In genomic region chr3:30599711-30600545, GRCm38 (mm10) we compare ENCODE assay signal across 9 mouse cellular contexts. TPM values are rescaled to one million over a fixed set of nuclear protein-coding genes. Genes with fewer than 3 reads are reported as not detected.
DNase-seq lines count a peak whose midpoint lies in the region; ATAC-seq and TF ChIP-seq lines count a peak whose summit lies in the region.
"Had no signal": no experiment of that assay in that cellular context is flagged by ENCODE, and none has a peak within 500 bp of the region (broad histone marks: within the 10 kb centered on the region; RNA-seq: fewer than 3 reads in every experiment).

Gene Actrt3 (minus strand): TSS chr3:30599939.

- no peak for TF ChIP-seq CTCF in stomach, postnatal 0 days (IDR thresholded peaks at IDR 0.05; ENCODE audit: low read depth)

- no peak for TF ChIP-seq EP300 in stomach, postnatal 0 days (optimal IDR thresholded peaks at IDR 0.05)

- H3K4me1 ChIP-seq in brown adipose tissue, adult 24 weeks (ENCODE audit: control insufficient read depth, insufficient read depth, insufficient read length, low read length) = no peaks in the 10 kb centered on the region
- H3K4me1 ChIP-seq in forebrain, embryonic 11.5 days (replicated peaks; ENCODE audit: control insufficient read depth, insufficient read depth, low read length) = peaks cover 7% of the 10 kb centered on the region
- H3K4me1 ChIP-seq in hindbrain, embryonic 13.5 days (replicated peaks) = peaks cover 36% of the 10 kb centered on the region
- peaks cover 10% of the 10 kb centered on the region; the same call in 1 of the 2 replicates for H3K4me1 ChIP-seq in limb, embryonic 11.5 days (ENCODE audit: control insufficient read depth, insufficient read depth, low read length)
- H3K4me1 ChIP-seq in midbrain, embryonic 15.5 days = peaks cover 30% of the 10 kb centered on the region
- H3K4me1 ChIP-seq in stomach, postnatal 0 days (replicated peaks; ENCODE audit: control insufficient read depth, insufficient read depth) = peaks cover 7% of the 10 kb centered on the region; the same call in 1 of the 2 replicates

- peak within 1 kb of the TSS; percentile 59 for H3K9ac ChIP-seq in forebrain, embryonic 11.5 days (ENCODE audit: low read length)
- H3K9ac ChIP-seq in hindbrain, embryonic 13.5 days = peak within 1 kb of the TSS; percentile 75
- peak within 1 kb of the TSS; percentile 49 for H3K9ac ChIP-seq in limb, embryonic 11.5 days (ENCODE audit: low read length)
- H3K9ac ChIP-seq in midbrain, embryonic 15.5 days = peak within 1 kb of the TSS; percentile 62
- H3K9ac ChIP-seq in stomach, postnatal 0 days (ENCODE audit: low read length) = peak within 1 kb of the TSS; percentile 48

- 1% methylated on average over 32 of the region's 32 CpGs for WGBS in forebrain, embryonic 11.5 days
- WGBS in hindbrain, embryonic 13.5 days = 2% methylated on average over 32 of the region's 32 CpGs
- WGBS in limb, embryonic 11.5 days = 2% methylated on average over 32 of the region's 32 CpGs
- 1% methylated on average over 32 of the region's 32 CpGs for WGBS in midbrain, embryonic 15.5 days
- WGBS in stomach, postnatal 0 days = 4% methylated on average over 32 of the region's 32 CpGs

- H3K4me3 ChIP-seq in brown adipose tissue, adult 24 weeks (ENCODE audit: insufficient read depth, low read depth, low read length) = peak within 1 kb of the TSS; percentile 63
- H3K4me3 ChIP-seq in forebrain, embryonic 11.5 days (ENCODE audit: low read depth, low read length) = peak within 1 kb of the TSS; percentile 65
- peak within 1 kb of the TSS; percentile 92 for H3K4me3 ChIP-seq in hindbrain, embryonic 13.5 days
- H3K4me3 ChIP-seq in limb, embryonic 11.5 days (ENCODE audit: low read depth, low read length) = peak within 1 kb of the TSS; percentile 48
- H3K4me3 ChIP-seq in midbrain, embryonic 15.5 days = peak within 1 kb of the TSS; percentile 81
- H3K4me3 ChIP-seq in stomach, postnatal 0 days (ENCODE audit: low read depth, low read length) = peak within 1 kb of the TSS; percentile 88

- no peaks in the 10 kb centered on the region for H3K27me3 ChIP-seq in forebrain, embryonic 11.5 days (ENCODE audit: control insufficient read depth, insufficient read depth, low read length)
- peaks cover 21% of the 10 kb centered on the region for H3K27me3 ChIP-seq in hindbrain, embryonic 13.5 days
- H3K27me3 ChIP-seq in limb, embryonic 11.5 days (ENCODE audit: control insufficient read depth, insufficient read depth, low read length) = 0 out of 2 replicates have a peak, but pooled peaks cover 2% of the 10 kb centered on the region
- H3K27me3 ChIP-seq in midbrain, embryonic 15.5 days (replicated peaks) = no peaks in the 10 kb centered on the region
- H3K27me3 ChIP-seq in stomach, postnatal 0 days (ENCODE audit: control insufficient read depth, insufficient read depth, low read length) = no peaks in the 10 kb centered on the region
- H3K27me3 ChIP-seq: Patski had no signal

- H3K36me3 ChIP-seq in forebrain, embryonic 11.5 days (ENCODE audit: control insufficient read depth, insufficient read depth, low read length) = no peaks in the 10 kb centered on the region; the same call in 1 of the 2 replicates
- peaks cover 9% of the 10 kb centered on the region for H3K36me3 ChIP-seq in hindbrain, embryonic 13.5 days
- H3K36me3 ChIP-seq in limb, embryonic 11.5 days (ENCODE audit: control insufficient read depth, insufficient read depth, low read length) = peaks cover 2% of the 10 kb centered on the region; the same call in 1 of the 2 replicates
- peaks cover 4% of the 10 kb centered on the region for H3K36me3 ChIP-seq in midbrain, embryonic 15.5 days (replicated peaks)
- H3K36me3 ChIP-seq in stomach, postnatal 0 days (ENCODE audit: control insufficient read depth, insufficient read depth, low read length) = no peaks in the 10 kb centered on the region

- H3K4me2 ChIP-seq in forebrain, embryonic 11.5 days (ENCODE audit: low read depth, low read length, severe bottlenecking) = peak within 1 kb of the TSS; percentile 80
- peak within 1 kb of the TSS; percentile 76 for H3K4me2 ChIP-seq in hindbrain, embryonic 13.5 days
- H3K4me2 ChIP-seq in limb, embryonic 11.5 days (ENCODE audit: low read depth, severe bottlenecking) = peak within 1 kb of the TSS; percentile 75
- H3K4me2 ChIP-seq in midbrain, embryonic 15.5 days = peak within 1 kb of the TSS; percentile 89
- peak within 1 kb of the TSS; percentile 75 for H3K4me2 ChIP-seq in stomach, postnatal 0 days (replicated peaks; ENCODE audit: low read depth)

- no peaks in the 10 kb centered on the region for H3K9me3 ChIP-seq in forebrain, embryonic 11.5 days (ENCODE audit: control insufficient read depth, low read length)
- no peaks in the 10 kb centered on the region for H3K9me3 ChIP-seq in hindbrain, embryonic 13.5 days
- H3K9me3 ChIP-seq in limb, embryonic 11.5 days (ENCODE audit: control insufficient read depth, low read length) = no peaks in the 10 kb centered on the region
- no peaks in the 10 kb centered on the region for H3K9me3 ChIP-seq in midbrain, embryonic 15.5 days
- H3K9me3 ChIP-seq in stomach, postnatal 0 days (ENCODE audit: control insufficient read depth, low read length) = no peaks in the 10 kb centered on the region

- H3K27ac ChIP-seq in brown adipose tissue, adult 24 weeks (replicated peaks; ENCODE audit: low read depth, low read length) = no peak within 1 kb of the TSS
- no peak within 1 kb of the TSS; the same call in 1 of the 2 replicates for H3K27ac ChIP-seq in forebrain, embryonic 11.5 days (ENCODE audit: low read depth, low read length)
- H3K27ac ChIP-seq in hindbrain, embryonic 13.5 days = peak within 1 kb of the TSS; percentile 61
- 0 out of 2 replicates have a peak within 1 kb of the TSS, but pooled peaks have one; percentile 14 for H3K27ac ChIP-seq in limb, embryonic 11.5 days (replicated peaks; ENCODE audit: low read depth, low read length)
- peak within 1 kb of the TSS; percentile 75 for H3K27ac ChIP-seq in midbrain, embryonic 15.5 days
- peak within 1 kb of the TSS; percentile 70 for H3K27ac ChIP-seq in stomach, postnatal 0 days (replicated peaks)

- DNase-seq in adrenal gland, adult 18-20 months (ENCODE audit: low spot score in 2 of 2) = peak; percentile 16 to 30
- no peak for DNase-seq in adrenal gland, postnatal 4 days (ENCODE audit: low spot score in 2 of 2)
- peak; percentile 81 for DNase-seq in forebrain, embryonic 11.5 days (ENCODE audit: low spot score)
- DNase-seq in limb, embryonic 11.5 days (ENCODE audit: low spot score) = peak; percentile 58
- DNase-seq in stomach, postnatal 0 days (ENCODE audit: low spot score) = peak; percentile 40

- no peak for ATAC-seq in forebrain, embryonic 11.5 days (replicated peaks; ENCODE audit: low FRiP score)
- ATAC-seq in hindbrain, embryonic 13.5 days (ENCODE audit: low FRiP score) = no peak
- ATAC-seq in limb, embryonic 11.5 days (ENCODE audit: insufficient number of reproducible peaks, low FRiP score, low TSS enrichment, low read depth) = no peak
- ATAC-seq in midbrain, embryonic 15.5 days (replicated peaks) = no peak
- no peak for ATAC-seq in stomach, postnatal 0 days (ENCODE audit: low FRiP score, low TSS enrichment)
- ATAC-seq: Patski had no signal

RNA-seq across cellular contexts. Expression of gene Actrt3, which starts in this region (rescaled TPM):
- not detected for total RNA-seq in adrenal gland, adult 18-20 months (2021)
- total RNA-seq in adrenal gland, postnatal 4 days (2021) = not detected
- not detected in 2 replicates for polyA plus RNA-seq in brown adipose tissue, adult 24 weeks (2012; ENCODE audit: insufficient read depth, insufficient read length, missing spikeins)
- 0.17 TPM in 1 of 2 replicates, not detected in the other for polyA plus RNA-seq in forebrain, embryonic 11.5 days (2014; fragmentation: Nextera tagmentation; extraction: Ambion mirVana)
- 0.25 and 0.28 TPM in 2 replicates for polyA plus RNA-seq in hindbrain, embryonic 13.5 days (2015; fragmentation: Nextera tagmentation; extraction: Ambion mirVana)
- 0.24 TPM in 1 of 2 replicates, not detected in the other for polyA plus RNA-seq in limb, embryonic 11.5 days (2014; fragmentation: Nextera tagmentation; extraction: Ambion mirVana)
- polyA plus RNA-seq in midbrain, embryonic 15.5 days (2015; fragmentation: Nextera tagmentation; extraction: Ambion mirVana) = 0.22 and 0.56 TPM in 2 replicates
- polyA plus RNA-seq in stomach, postnatal 0 days (2015; fragmentation: Nextera tagmentation; extraction: Ambion mirVana) = not detected in 2 replicates

Comparison
In these comparisons a context has a peak if more than half of its experiments do, and no peak if none do; other contexts are left out.
1. Peak in DNase-seq in adrenal gland, adult 18-20 months; RNA of the gene not detected or under 1 TPM.
2. Peak in DNase-seq, H3K4me3 ChIP-seq, H3K9ac ChIP-seq and H3K4me2 ChIP-seq in forebrain, embryonic 11.5 days; RNA of the gene not detected or under 1 TPM.
3. Peak in DNase-seq, H3K4me3 ChIP-seq, H3K27ac ChIP-seq, H3K9ac ChIP-seq and H3K4me2 ChIP-seq in limb, embryonic 11.5 days; RNA of the gene not detected or under 1 TPM.
4. Peak in DNase-seq, H3K4me3 ChIP-seq, H3K27ac ChIP-seq, H3K9ac ChIP-seq and H3K4me2 ChIP-seq in stomach, postnatal 0 days; RNA of the gene not detected or under 1 TPM.
5. H3K27ac ChIP-seq: peak in hindbrain, embryonic 13.5 days (single experiment) and midbrain, embryonic 15.5 days (single experiment); none in brown adipose tissue, adult 24 weeks (single experiment) and forebrain, embryonic 11.5 days (single experiment).
6. Peak in every context shown above with its lines, with median percentiles within 50 percentile points of each other: H3K4me3 ChIP-seq, H3K4me2 ChIP-seq and H3K9ac ChIP-seq.